Mouse (Mus musculus): Measurements from ENCODE around the gene Scamp2. TPM values are rescaled to one million over a fixed set of nuclear protein-coding genes. Genes with fewer than 3 reads are reported as not detected.

Scamp2 gene
- polyA plus RNA-seq (2016; fragmentation: Nextera tagmentation; extraction: Ambion mirVana) = 57.8 and 60.6 TPM in 2 replicates

DNA sequence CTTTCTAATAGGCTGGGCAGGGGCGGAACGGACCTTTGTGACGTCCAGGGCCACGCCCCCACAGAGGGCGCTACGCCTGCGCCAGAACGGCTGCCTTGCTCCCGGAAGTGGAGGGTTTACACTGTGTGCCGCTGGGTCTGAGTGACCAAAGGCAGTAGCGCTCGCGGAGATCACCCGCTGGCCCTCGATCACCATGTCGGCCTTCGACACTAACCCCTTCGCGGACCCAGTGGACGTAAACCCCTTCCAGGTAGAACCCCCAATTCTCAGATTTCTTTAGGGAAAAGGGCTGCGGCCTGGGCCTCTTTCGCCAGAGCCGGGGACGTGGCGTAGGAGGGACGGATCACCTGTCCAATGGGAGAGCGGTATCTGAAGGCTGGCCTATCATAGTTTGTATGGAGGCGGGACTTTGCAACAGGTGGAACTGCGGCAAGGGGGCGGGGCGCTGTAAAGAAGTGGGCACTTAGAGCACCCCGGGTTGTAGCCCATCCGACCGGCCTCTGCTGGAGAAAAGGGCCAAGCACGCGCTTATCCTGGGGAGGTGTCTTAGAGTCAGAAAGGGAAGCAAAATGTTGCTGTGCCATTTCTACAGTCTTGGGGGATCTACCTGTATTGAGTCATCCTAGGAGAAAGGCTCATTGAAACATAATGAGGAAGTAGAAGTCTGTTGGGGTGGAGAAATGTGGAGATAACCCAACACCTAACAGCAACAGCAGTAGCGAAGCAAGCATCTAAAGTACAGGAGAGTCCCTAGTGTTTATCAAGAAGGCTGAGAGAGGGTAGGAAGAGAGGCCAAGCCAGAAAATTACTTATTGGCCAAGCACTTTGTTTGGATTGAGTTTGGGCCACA, at the start of gene Scamp2:
Gene Scamp2 (plus strand): TSS at position 83 of the 850 bp plus-strand sequence.
- Histone ChIP-seq H3K27me3 (no peaks in the 10 kb centered on the region), H3K9me3 (no peaks in the 10 kb centered on the region), H3K4me1 (peaks cover 33% of the 10 kb centered on the region), H3K36me3 (replicated peaks) (no peaks in the 10 kb centered on the region), H3K27ac (peak within 1 kb of the TSS; percentile 76), H3K4me3 (replicated peaks) (peak within 1 kb of the TSS; percentile 64), H3K9ac (peak within 1 kb of the TSS; percentile 62), H3K4me2 (peak within 1 kb of the TSS; percentile 81)
- WGBS = under 1% methylated on average over 37 of the region's 37 CpGs
- peak; percentile 100 for ATAC-seq (ENCODE audit: low FRiP score)

DNA sequence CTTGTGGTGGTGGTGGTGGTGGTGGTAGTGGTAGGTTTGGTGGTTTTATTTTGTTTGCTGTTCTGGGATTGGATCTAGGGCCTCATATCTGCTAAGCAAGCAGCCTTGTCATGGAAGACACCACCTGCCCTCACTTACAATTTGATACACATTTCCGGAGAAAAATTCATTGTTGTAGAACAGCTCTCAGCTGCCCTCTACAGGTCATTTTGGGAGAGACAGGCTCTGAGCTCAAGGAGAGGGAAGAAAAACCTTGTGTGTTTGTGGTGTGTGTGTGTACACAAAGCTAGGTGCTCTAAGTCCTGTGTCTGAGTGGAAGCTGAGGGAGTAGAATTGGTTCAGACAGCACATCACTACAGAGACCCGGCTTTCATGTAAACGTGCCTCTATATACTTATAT, 43.6 kb upstream of the Scamp2 start:
- Histone ChIP-seq H3K27me3 (no peaks in the 10 kb centered on the region), H3K9ac (no peak overlapping the region), H3K9me3 (no peaks in the 10 kb centered on the region), H3K4me3 (replicated peaks) (no peak overlapping the region), H3K4me1 (peaks cover 10% of the 10 kb centered on the region), H3K27ac (0 out of 2 replicates have a peak overlapping the region, but pooled peaks have one; percentile 25), H3K36me3 (replicated peaks) (no peaks in the 10 kb centered on the region), H3K4me2 (no peak overlapping the region)
- ATAC-seq (ENCODE audit: low FRiP score) = no peak
- WGBS = 10% methylated on average over 3 of the region's 3 CpGs

GRCm38 (mm10) chr9:57520375-57521055, 40.2 kb upstream of the Scamp2 start:
- H3K4me3 ChIP-seq (replicated peaks) = peak overlapping the region; percentile 97
- peak overlapping the region; percentile 97 for H3K9ac ChIP-seq
- H3K9me3 ChIP-seq = no peaks in the 10 kb centered on the region
- H3K27ac ChIP-seq = peak overlapping the region; percentile 90
- ATAC-seq (ENCODE audit: low FRiP score) = peak; percentile 24
- H3K36me3 ChIP-seq (replicated peaks) = no peaks in the 10 kb centered on the region
- H3K4me2 ChIP-seq = peak overlapping the region; percentile 85
- no peaks in the 10 kb centered on the region for H3K27me3 ChIP-seq
- whole genome bisulfite sequencing = 24% methylated on average over 16 of the region's 16 CpGs
- H3K4me1 ChIP-seq = peaks cover 26% of the 10 kb centered on the region

- Histone ChIP-seq H3K4me3 (replicated peaks) (peak within 1 kb of the TSS; percentile 97), H3K4me2 (peak within 1 kb of the TSS; percentile 85), H3K27me3 (no peaks in the 10 kb centered on the region), H3K36me3 (replicated peaks) (no peaks in the 10 kb centered on the region), H3K27ac (peak within 1 kb of the TSS; percentile 90), H3K4me1 (peaks cover 26% of the 10 kb centered on the region), H3K9ac (peak within 1 kb of the TSS; percentile 97), H3K9me3 (no peaks in the 10 kb centered on the region)
- WGBS = under 1% methylated on average over 94 of the region's 95 CpGs
- peak; percentile 97 for ATAC-seq (ENCODE audit: low FRiP score)
Observed at GRCm38 (mm10) chr9:57521056-57521911, 39.5 kb upstream of the Scamp2 start, which contains the start of gene Cox5a. Gene Cox5a (plus strand): TSS chr9:57521274.

DNA sequence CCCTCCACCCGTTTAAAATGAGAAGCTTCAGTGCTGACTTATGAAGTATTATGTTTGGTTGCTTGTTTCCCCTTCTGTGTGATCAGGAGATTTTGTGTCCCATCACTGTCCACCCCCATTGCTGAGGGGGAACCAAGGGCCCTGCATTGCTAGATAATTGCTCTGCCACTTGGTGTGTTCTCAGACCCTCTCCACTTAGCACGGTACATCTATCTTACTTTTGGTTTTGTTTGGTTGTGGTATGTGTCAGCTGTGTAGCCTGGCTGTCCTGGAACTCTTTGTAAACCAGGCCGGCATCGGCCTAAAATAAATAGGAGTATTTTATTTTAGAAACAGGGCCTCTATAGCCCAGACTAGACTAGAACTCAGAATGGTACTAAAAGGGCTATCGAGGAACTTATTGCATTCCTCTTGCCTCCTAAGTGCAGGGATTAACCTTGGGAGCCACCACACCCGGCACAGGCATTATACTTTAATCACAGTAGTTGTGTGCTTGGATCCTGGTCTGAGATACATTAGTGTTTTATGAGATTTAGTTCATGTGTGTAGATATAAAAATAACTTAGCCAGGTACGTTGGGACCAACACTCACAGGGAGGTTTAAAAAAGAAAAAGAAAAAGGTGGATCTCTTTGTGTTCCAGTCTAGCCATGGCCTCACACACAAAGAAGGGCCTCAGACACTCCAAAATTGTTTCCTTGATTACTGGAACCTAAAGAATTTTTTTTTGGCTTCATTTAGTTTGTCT, 38.5 kb upstream of the Scamp2 start:
- H3K9ac ChIP-seq = peak overlapping the region; percentile 97
- peaks cover 22% of the 10 kb centered on the region for H3K4me1 ChIP-seq
- peak overlapping the region; percentile 85 for H3K4me2 ChIP-seq
- no peak overlapping the region for H3K27ac ChIP-seq
- no peak for ATAC-seq (ENCODE audit: low FRiP score)
- H3K27me3 ChIP-seq = no peaks in the 10 kb centered on the region
- no peaks in the 10 kb centered on the region for H3K36me3 ChIP-seq (replicated peaks)
- WGBS = 42% methylated on average over 7 of the region's 7 CpGs
- peak overlapping the region; percentile 97 for H3K4me3 ChIP-seq (replicated peaks)
- H3K9me3 ChIP-seq = no peaks in the 10 kb centered on the region

DNA sequence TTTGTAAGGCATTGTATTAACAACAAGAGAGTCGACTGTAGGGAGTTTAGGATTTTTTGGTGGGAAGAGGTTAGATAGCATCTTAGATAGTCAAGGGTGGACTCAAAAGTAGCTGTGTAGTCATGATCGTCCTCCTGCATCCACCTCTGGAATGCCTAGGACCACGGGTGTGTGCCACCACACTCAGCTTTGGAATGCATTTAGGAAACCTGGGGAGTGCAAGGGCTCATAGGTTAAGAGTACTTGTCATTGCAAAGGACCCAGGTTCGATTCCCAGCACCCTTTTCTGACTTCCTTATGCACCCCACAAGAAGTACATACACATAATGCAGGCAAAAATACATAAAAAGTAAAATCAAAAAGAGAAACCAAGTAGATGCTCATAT, 37.9 kb upstream of the Scamp2 start:
- Histone ChIP-seq H3K4me3 (replicated peaks) (peak overlapping the region; percentile 97; the same call in 1 of the 2 replicates), H3K4me1 (peaks cover 22% of the 10 kb centered on the region), H3K4me2 (peak overlapping the region; percentile 85), H3K9me3 (no peaks in the 10 kb centered on the region), H3K27me3 (no peaks in the 10 kb centered on the region), H3K36me3 (replicated peaks) (no peaks in the 10 kb centered on the region), H3K27ac (no peak overlapping the region), H3K9ac (0 out of 2 replicates have a peak overlapping the region, but pooled peaks have one; percentile 97)
- WGBS = 84% methylated on average over 4 of the region's 4 CpGs
- no peak for ATAC-seq (ENCODE audit: low FRiP score)

DNA sequence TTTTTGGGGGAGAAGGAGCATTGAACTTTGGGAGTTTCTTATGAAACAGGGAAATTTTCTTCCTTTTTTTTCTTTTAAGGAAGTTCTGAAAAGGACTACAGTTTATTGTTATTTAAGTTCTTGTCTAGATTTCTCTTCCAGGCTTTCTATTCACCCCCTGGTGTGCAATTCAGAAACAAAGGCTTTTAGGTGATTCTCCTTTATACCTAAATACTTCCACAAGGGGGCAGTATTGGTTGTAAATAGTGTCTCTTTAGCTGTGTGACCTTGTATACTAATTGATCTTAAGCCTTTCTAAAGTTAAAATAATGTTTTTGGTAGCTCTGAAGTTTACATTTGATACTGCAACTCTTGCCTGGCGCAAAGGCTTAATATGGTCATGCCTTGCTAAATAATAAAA, 37.0 kb upstream of the Scamp2 start:
- Histone ChIP-seq H3K4me1 (peaks cover 22% of the 10 kb centered on the region), H3K36me3 (replicated peaks) (no peaks in the 10 kb centered on the region), H3K4me3 (replicated peaks) (no peak overlapping the region), H3K4me2 (no peak overlapping the region), H3K9ac (no peak overlapping the region), H3K27ac (no peak overlapping the region), H3K9me3 (no peaks in the 10 kb centered on the region), H3K27me3 (no peaks in the 10 kb centered on the region)
- no peak for ATAC-seq (ENCODE audit: low FRiP score)
- WGBS = 90% methylated on average over 1 of the region's 1 CpGs

DNA sequence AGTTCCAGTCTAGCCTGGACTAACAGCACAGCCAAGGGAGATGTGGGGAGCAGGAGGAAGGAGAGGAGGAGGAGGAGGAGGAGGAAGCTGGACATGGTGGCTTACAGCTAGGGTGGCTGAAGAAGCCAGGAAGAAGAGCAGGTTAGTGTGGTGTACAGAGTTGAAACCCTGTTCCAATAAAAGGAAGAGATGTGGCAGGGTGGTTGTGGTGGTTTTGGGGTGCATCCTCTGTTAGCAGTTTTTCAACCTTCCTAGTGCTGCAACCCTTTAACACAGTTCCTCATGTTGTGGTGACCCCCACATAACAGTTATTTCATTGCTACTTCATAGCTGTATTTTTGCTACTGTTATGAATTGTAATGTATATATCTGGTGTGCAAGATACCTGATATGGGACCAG, 36.3 kb upstream of the Scamp2 start:
- H3K36me3 ChIP-seq (replicated peaks) = no peaks in the 10 kb centered on the region
- H3K4me1 ChIP-seq = peaks cover 22% of the 10 kb centered on the region
- H3K4me3 ChIP-seq (replicated peaks) = no peak overlapping the region
- H3K27me3 ChIP-seq = no peaks in the 10 kb centered on the region
- H3K9ac ChIP-seq = no peak overlapping the region
- ATAC-seq (ENCODE audit: low FRiP score) = no peak
- no peaks in the 10 kb centered on the region for H3K9me3 ChIP-seq
- no peak overlapping the region for H3K27ac ChIP-seq
- no peak overlapping the region for H3K4me2 ChIP-seq

- WGBS = 86% methylated on average over 2 of the region's 2 CpGs
- Histone ChIP-seq H3K4me3 (replicated peaks) (no peak overlapping the region), H3K27ac (no peak overlapping the region), H3K36me3 (replicated peaks) (0 out of 2 replicates have a peak, but pooled peaks cover 6% of the 10 kb centered on the region), H3K27me3 (no peaks in the 10 kb centered on the region), H3K9ac (no peak overlapping the region), H3K4me1 (peaks cover 22% of the 10 kb centered on the region), H3K9me3 (no peaks in the 10 kb centered on the region), H3K4me2 (no peak overlapping the region)
- no peak for ATAC-seq (ENCODE audit: low FRiP score)
Observed at GRCm38 (mm10) chr9:57525516-57525915, 35.2 kb upstream of the Scamp2 start.

DNA sequence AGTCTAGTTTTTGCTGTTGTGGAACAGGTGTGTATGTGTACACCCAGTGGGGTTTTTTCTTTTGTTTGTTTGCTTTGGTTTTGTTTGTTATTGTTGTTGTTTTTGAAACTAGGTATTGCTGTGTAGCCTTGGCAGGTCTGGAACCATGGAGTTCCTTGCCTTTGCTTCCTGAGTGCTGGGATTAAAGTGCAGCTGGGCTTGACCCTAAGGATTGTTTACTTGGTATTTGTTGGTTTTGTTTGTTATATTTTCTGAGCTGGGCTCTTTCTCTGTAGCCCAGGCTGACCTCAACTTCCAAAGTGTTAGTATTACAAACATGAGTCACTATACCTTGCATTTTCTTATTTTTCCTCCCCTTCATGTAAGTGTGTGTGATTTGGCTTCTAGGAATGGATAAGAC, 34.3 kb upstream of the Scamp2 start:
- no peak for ATAC-seq (ENCODE audit: low FRiP score)
- no peak overlapping the region for H3K9ac ChIP-seq

GRCm38 (mm10) chr9:57531946-57532345, 28.8 kb upstream of the Scamp2 start:
- 93% methylated on average over 1 of the region's 1 CpGs for WGBS
- no peak for ATAC-seq (ENCODE audit: low FRiP score)

More for the DNA sequence above, 34.3 kb upstream of the Scamp2 start:
- H3K9me3 ChIP-seq = no peaks in the 10 kb centered on the region
- no peak overlapping the region for H3K4me2 ChIP-seq
- no peaks in the 10 kb centered on the region for H3K27me3 ChIP-seq
- no peak overlapping the region for H3K4me3 ChIP-seq (replicated peaks)
- peaks cover 22% of the 10 kb centered on the region for H3K4me1 ChIP-seq
- peaks cover 13% of the 10 kb centered on the region for H3K36me3 ChIP-seq (replicated peaks)
- no peak overlapping the region for H3K27ac ChIP-seq

More at GRCm38 (mm10) chr9:57531946-57532345, 28.8 kb upstream of the Scamp2 start:
- H3K4me1 ChIP-seq = peaks cover 4% of the 10 kb centered on the region
- no peaks in the 10 kb centered on the region for H3K9me3 ChIP-seq
- peaks cover 46% of the 10 kb centered on the region for H3K36me3 ChIP-seq (replicated peaks)
- H3K4me3 ChIP-seq (replicated peaks) = no peak overlapping the region
- no peak overlapping the region for H3K27ac ChIP-seq
- no peaks in the 10 kb centered on the region for H3K27me3 ChIP-seq
- H3K9ac ChIP-seq = no peak overlapping the region
- no peak overlapping the region for H3K4me2 ChIP-seq

Data from forebrain, embryonic 12.5 days (tissue).